Mouse (Mus musculus) megakaryocyte, adult 5-6 weeks (primary cell): ENCODE results near the gene Enah. TPM values are rescaled to one million over a fixed set of nuclear protein-coding genes. Genes with fewer than 3 reads are reported as not detected.

Experiments
- ATAC-seq: 2 replicates; pipeline ENCODE4 v1.8.0; 2016; ENCODE audit warnings: mild to moderate bottlenecking, inconsistent platforms; ENCODE audit not compliant: poor library complexity, severe bottlenecking
- total RNA-seq, 2 experiments: library from RNA; stranded (forward) in 1 of 2; stranded (reverse) in 1 of 2; fragments of 153-499, 151-499 nt in 1 of 2; fragments of 221-1000, 200-1000 nt in 1 of 2; gene quantifications; 2 replicates each; pipeline versions ENCODE4 v1.2.3 to v1.2.4; 2015 to 2017

The Enah gene
- total RNA-seq, 2 experiments from 2014 or later = 1.3 to 1.9 TPM

DNA sequence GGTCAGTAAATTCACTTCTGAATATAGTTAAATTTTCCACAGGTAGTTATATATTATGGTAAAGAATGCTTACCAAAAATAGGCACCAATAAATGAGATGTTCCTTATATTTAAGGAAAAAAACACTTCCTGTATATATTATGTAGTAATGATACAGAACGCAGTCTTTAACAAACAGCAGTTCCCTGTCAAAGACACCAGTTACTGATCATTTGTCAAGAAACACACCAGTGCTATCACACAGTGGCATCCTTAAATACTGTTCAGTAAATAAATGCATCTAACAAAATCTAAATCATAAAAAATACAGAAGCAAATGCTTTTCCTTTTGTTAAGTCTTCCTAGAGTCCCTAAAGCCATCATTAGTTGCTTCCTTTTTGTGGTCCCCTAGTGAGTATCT, 54.5 kb downstream of the Enah start:
- ATAC-seq = no peak

DNA sequence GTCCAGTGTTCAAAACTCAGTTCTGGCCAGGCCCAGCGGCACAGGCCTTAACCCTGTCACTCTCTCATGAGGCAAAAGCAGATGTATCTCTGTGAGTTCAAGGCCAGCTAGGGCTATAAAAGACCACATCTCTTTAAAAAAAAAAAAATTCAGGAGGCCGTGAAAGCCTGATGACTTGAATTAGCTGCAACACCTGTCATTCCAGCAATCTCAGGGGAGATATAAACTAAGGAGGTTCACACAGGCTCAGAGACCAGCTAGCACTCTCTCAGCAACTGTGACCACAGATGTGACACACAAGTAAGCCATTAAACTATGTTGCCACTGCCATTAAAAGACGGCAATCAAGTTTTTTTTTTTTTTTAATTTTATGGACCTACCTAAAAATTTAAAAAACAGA, 56.0 kb downstream of the Enah start:
- no peak for ATAC-seq

DNA sequence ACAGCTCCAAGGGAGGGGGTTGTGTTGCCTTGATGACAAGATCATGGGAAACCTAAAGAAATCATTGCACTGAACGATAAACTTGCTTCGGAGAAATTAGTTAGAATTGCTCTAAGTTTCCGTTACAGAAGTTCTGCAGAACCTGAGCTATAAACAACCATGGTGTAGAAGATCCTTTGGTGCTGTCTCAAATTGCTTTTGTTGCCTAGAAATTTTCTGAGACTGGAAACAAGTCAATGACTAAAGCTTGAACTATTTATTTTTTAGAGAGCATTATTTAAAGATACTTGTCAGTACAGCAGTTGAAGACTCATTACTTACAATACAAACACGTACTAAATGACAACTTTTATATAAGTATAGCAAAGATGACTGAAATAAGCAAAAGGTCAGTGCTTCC, 56.4 kb downstream of the Enah start:
- ATAC-seq = no peak

DNA sequence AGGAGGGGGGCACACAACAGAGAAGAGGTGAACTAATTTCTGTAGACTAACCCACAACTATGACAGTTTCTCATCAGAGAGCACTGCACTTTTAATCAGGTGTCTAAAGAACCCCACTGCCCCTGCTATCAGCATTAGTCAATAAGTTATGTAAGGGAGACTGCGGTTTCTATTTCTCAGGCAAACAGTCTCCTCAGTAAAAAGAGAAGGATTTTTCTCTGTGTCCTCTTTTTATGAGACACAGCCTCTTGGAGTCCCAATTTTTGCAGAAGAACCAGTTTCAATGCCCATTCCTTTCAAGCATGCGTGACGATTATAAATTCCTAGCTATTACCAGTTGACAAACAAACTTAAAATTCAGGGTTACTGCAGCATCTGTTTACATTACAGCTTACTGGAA, 59.4 kb downstream of the Enah start:
- ATAC-seq = no peak

DNA sequence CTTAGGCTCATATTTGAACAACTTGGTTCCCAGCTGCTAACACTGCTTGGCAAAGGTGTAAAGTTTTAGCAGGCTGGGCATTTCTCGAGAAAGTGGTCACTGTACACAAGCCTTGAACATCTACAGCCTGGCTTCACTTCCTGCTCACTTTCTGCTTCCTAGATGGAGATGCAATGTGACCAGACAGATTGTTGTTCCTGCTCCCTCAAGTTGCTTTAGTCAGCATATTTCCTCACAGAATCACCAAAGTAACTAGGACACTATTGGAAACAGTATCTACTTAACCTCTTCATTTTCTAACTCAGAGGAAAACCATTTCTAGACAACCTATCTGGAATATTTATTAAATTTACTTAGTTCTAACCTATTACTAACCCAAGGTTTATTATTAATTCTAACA, 61.4 kb downstream of the Enah start:
- no peak for ATAC-seq

DNA sequence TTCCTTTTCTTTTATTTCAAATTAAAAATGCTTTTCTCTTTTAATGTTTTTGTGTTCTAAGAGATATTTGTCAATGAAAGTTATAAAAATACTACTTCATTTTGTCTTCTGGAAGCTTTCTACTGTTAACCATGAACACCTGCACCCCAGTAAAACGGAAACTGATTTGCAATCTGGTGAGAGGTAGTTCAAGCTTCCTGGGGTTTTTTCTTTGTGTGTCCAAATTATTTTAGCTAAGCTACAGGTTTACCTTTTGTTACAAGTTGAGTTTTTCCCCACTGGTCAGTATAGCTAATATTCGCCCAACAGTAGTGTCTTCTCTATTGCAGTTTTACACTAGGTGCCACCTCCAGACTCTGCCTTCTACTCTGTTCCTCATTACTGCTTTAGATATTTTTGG, 62.1 kb downstream of the Enah start:
- no peak for ATAC-seq

DNA sequence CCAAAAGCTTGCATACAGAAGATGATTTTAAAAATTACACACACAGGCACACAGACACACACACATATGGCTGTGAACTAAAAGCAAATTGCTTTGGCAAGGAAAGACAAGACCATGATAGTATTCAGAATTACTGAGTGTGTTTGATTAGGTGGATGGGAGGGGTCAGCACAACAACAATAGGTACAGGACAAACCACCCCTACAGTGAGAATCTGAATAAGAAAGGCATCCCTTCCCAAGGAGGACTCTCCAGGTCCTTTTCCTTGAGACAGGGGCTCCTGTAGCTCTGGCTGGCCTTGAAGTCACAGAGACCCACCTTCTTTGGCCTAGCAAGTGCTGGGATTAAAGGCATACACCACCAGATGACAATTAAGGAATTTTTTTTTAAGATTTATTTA, 66.2 kb downstream of the Enah start:
- ATAC-seq = no peak

DNA sequence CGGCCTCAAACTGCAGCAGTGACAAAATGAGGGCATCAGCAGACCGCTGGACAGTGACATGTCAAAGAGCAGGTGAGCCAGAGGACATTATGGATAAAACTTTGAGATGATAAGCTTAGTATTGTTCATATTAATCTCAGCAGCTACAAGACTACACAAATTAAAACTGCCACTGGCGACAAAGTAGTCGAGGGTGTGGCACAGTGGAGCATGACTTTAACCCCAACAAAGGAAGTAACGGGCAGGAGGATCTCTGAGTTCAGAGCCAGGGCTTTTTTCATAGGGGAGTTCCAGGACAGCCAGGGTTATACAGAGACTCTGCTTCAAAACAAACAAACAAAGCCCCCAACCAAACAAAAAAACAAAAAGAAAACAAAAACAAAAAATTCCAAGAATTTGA, 68.5 kb downstream of the Enah start:
- ATAC-seq = peak; percentile 75

DNA sequence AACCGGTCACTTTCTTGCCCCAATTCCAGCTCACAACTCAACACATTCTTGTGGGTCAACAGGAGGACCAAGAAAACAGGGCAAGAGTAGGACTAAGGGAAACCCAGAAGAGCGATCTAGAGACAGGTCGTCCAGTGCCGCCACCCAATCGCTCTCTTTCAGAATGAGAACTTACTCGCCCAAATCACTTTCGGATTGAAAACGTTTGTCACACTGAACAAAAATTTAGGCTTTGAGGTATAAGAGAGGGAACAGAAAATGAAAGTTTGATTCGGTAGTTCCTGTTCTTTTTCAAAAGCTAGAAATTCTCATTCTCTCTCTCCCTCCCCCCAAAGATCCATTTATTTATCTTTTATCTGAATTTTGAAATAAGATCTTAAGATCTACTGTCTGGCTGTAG, 69.1 kb downstream of the Enah start:
- peak; percentile 87 for ATAC-seq

DNA sequence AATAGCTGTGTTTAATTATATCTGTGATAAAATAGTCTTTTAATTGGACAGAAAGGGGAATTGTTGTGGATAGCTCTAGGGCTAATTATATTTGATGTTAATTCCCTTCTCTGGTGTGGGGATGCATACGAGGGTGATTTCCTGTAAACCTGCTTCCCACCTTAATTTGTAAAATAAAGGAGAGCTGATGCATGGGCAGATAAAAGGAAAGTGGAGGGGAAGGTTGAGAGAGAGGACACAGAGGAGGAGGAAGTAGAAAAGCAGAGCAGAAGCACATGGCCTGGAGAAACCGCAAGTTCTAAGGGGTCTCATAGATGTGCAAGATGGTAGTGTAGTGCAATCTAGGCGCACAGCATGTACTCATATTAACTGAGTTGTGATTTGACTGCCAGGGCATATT, 71.6 kb downstream of the Enah start:
- no peak for ATAC-seq

DNA sequence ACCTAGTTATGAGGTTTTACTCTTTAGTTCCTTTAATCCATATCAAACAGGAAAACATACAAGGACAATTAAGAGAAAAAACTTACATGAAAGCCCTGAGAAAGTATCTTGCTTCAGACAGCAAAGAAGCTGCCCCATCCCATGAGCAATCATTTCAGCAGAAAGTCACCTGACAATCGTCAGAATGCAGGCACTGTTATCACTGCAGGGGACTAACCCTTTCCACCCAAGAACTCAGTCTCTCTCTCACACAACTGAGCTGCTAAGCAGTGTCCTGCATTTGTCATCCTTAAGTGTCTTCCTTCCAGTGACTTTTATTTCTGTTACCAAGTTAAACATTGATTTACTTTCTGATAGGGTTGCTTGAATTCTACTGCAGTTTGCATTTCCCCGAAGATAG, 82.7 kb downstream of the Enah start:
- no peak for ATAC-seq

DNA sequence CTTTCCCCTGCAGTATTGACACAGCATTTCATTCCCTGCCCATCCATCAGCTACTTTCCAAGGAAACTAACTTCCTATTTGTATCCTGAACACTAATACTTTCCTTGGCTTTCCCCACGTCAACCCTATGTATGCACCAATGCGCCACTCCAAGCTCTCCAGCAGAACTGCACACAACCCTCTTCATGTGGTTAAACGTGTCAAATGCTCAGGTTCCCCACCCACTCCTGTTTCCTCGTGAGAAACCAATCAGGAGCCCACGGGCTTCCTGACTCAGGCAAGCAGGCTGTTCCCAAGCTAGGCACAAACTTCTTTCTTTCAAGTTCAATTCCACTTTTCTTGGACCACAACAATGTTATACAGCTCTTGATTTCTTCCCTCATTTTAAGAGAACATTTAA, 91.4 kb downstream of the Enah start:
- ATAC-seq = peak; percentile 73

DNA sequence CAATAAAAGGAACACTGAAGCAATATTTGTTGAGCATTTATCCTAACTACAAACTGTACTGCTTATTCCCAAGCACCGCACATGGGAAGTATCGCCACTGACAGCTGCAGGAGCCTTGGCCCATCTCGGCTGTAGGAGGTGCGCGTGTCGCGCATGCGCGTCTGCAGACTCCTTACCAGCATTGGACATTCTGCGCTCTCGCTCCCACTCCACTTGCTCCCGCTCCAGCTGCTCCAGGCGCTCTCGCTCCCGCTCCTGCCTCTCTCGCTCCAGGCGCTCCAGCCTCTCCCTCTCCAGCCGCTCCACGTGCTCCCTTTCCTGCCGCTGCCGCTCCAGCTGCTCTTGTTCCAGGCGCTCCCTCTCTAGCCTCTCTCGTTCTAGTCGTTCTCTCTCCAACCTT, 96.4 kb downstream of the Enah start:
- no peak for ATAC-seq

DNA sequence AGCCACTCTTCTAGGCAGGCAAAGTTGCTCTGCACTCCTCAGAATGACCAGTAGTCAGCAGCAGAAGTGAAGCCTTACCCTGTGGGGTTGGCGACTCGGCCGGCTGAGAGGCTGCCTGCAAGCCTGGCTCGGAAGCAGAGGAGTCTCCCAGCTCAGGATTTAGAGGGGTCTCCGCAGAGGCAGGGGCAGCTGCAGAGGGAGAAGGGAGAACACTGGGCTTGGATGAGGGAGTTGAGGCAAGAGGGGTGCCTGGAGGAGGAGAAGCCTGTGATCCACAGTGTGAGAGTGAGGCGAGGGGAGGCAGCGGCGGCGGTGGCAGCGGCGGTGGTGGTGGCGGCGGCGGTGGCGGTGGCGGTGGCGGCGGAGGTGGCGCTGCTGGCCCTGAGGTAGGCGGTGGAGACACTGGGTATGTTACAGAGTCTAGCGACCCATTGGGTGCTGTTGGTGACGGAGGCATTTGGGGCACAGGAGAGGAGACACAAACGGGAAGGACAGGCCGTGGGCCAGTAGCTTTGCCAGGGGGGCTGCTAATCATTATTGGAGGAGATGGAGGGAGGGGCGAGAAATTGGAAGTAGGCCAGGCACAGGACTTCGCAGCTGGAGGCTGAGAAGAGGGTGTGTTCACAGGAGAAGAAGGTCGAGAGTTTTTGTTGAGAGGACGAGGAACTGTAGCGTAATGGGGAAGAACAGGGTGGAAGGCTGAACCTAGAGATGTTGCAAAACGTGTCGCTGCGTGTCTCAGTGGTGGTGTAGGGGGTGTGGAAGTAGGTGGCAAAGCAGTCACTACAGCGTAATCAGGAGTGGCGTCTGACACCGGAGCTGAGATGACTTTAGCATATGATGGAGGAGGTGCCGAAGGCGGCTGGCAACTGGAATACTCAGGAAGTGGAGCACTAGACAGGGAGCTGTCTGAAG, 98.0 kb downstream of the Enah start:
- ATAC-seq = peak; percentile 87

DNA sequence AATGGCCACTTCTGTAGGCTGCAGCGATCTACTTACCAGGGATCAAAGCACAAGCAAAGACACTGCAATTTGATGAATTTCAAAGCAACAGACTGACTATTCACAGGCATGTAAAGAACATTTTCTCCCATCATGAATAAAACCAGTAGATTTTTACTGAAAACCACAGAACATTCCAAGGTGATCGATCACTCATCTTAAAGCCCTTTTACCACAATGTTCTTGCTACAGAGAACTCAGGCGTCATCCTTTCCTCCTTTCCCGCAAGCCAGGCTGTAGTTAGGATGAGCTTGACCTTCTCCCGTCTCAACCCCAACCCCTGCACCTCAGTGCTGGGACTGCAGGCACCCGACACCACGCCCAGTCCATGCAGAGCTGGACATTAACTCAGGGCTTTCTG, 107.9 kb downstream of the Enah start:
- no peak for ATAC-seq

DNA sequence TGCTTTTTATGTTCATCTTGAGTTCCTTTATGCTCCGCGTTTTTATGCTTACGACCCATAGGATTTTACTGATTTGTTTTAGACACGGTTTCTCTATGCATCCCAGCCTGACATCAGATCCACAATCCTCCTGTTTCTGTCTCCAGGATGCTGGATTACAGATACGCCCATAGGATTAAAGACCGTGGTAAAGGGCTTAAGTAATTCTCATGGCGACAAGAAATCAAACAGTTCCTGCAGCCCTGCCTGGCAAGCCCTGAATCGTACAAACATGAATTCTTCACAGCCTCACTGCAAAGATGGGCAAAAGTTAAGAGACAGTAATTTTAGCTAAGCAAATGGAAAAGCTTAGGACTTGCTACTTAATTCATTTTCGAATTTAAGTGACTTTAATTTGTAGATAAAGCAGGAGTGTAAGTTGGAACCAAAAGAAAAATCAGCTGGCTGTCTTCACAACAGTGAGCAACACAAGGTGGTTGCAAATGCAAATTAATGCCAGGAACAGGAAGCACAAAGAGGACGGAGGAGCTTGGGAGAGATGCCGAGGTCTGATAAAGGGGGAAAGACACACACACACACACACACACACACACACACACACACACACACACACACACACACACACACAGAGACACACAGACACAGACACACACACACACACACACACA, 118.0 kb downstream of the Enah start:
- ATAC-seq = no peak

DNA sequence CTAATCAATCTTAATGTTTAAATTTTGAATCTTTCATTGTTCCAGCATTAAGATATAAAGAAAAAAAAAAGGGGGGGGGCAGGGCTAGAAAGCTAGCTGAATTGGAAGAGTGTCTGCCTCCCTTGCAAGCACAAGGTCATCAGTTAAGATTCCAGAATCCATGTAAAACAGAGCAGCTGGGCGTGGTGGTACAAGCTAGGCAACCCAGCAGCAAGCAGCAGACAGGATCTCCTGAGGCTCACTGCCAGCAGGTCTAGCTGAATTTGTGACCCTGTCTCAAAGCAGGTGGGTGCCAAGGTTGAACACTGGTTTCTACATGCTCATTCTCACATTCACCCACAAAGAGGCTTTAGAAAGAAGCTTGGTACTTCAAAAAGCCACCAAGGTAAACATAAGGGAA, 118.9 kb downstream of the Enah start:
- no peak for ATAC-seq

DNA sequence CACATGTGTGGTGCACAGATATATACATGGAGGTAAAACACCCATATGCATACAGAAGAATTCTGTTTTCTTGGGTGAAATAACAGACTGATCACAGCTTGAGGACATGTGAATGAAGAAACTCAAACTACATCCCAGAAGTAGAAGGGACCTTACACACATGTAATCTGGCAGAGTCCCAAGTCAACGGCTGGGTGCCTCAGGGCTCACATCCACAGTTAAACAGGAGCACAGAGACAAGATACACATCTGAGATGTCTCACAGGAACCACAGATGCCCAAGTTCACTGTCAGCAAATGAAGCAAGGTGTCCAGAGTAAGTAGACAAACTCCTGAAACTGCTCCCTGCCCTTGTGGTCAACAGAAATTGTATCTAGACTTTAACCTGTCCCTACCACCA, 120.8 kb downstream of the Enah start:
- no peak for ATAC-seq

DNA sequence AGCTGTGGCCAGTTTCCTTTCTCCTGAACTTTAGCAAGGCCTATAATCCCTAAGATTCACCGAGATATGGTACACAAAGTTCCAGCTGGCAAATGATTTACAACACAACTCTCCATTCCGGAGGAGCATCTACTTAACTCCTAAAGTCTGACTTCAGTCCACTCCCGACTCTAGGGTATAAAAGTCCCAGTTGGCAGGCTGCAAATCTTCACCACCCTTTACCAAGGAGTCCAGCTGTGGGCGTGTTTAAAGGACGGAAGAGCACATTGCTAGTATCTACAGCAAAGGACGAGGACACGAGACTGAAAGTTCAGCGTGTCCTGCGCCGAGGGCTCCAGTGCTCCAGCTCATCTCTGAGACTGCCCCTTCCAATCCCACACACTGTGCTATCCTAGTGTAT, 122.8 kb downstream of the Enah start:
- ATAC-seq = no peak

DNA sequence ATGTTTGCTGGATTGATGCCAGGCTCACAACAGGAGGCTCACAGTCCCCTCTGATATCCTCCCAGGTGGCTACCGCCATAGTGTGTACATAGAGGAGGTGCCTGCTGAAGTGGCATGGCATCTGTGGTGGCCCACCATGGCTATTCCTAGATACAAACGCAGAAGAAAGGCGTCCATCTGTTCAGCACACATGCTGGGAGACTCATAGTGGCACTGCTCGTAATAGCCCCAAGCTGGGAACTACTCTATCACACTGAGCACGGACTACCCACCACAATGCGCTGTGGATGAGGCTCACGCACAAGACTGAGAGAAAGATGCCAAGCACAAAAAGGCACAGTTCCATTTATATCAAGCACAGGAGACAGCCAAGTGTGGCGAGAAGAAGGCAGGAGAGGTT, 126.1 kb downstream of the Enah start:
- ATAC-seq = no peak

DNA sequence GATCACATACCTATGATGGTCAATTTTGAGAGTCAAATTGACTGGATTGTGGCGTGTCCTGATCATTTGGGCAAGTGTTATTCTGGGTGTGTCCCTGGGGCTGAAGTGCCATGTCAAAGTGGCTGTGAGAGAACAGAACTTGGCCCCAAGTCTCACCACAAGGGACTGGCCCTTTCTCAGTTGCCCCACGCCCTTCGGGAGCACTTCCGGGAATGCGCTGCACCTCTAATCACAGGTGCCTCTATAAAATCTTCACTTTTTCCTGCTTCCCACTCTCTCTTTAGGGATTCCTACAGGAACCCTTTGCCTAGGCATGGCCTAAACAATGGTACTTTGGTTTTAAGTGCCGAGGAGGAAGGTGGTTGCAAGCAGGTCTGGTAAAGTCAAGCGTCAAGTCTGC, 130.1 kb downstream of the Enah start:
- ATAC-seq = no peak

DNA sequence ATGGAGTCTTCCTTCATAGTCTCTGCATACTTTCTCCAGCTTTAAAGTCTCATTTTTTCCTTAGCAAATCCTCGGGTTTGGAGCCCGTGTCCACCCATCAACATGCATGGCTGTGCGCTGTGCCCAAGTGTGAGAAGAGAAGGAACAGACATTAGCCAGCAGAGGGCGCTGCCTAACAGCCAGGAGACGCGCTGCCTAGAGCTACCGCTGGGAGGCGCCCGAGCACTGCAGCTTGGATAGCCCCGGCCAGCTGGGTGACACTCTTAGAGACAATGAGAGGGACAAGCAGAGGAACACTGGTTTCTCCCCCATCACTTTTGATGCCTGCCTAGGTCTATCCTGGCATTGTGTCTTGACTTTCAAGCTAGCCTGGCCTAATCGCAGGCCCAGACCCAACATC, 131.0 kb downstream of the Enah start:
- peak; percentile 100 for ATAC-seq

DNA sequence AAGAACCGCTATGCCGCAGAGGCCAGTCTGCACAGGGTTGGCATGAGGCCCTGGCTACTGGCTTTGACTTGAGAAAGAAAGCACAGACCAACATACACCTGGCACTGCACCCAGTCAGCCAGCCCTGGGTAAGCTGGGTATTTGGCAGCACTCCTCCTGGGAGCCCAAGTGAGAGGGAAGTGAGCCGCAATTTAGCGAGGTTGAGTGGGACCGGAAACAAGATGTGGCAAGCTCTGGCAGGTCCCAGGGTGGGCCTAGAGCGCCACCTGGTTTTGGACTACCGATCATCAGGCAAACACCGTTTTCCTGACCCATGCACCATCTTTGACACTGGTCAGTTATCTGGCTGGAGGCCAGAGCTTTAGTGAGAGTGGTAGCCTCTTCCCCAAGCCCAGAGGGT, 138.3 kb downstream of the Enah start:
- peak; percentile 88 for ATAC-seq
